Mouse (Mus musculus): ENCODE data around the gene Sdk1. TPM values are rescaled to one million over a fixed set of nuclear protein-coding genes. Genes with fewer than 3 reads are reported as not detected.

The Sdk1 gene
- total RNA-seq (2014; rRNA removed) (0.18 and 1.5 TPM in 2 replicates), polyA plus RNA-seq (2012; rRNA removed) (0.21 and 0.27 TPM in 2 replicates)

GRCm38 (mm10) chr5:141240841-141241543 lies at the start of gene Sdk1:
Gene Sdk1 (plus strand): TSS chr5:141241490.
- Histone ChIP-seq H3K9ac (ENCODE audit: low read depth, low read length) (peak within 1 kb of the TSS; percentile 91), H3K4me3 (ENCODE audit: insufficient read depth, low read depth, low read length) (peak within 1 kb of the TSS; percentile 93), H3K4me1 (ENCODE audit: control insufficient read depth, insufficient read depth, low read length) (0 out of 2 replicates have a peak, but pooled peaks cover 4% of the 10 kb centered on the region), H3K27me3 (ENCODE audit: control insufficient read depth, insufficient read depth, low read length) (peaks cover 13% of the 10 kb centered on the region), H3K36me3 (ENCODE audit: control insufficient read depth, insufficient read depth, low read length) (no peaks in the 10 kb centered on the region), H3K79me2 (ENCODE audit: control insufficient read depth, insufficient read depth, low read length) (no peaks in the 10 kb centered on the region), H3K27ac (replicated peaks; ENCODE audit: insufficient read depth, low read depth, low read length) (no peak within 1 kb of the TSS)
- peak; percentile 45 for DNase-seq (ENCODE audit: extremely low read depth, low read depth, low spot score)
- TF ChIP-seq CTCF (IDR thresholded peaks at IDR 0.05; ENCODE audit: low read depth, low read length) (peak; percentile 75), POLR2A (IDR thresholded peaks at IDR 0.05; ENCODE audit: extremely low read depth, insufficient read depth, low read length) (no peak)
- under 1% methylated on average over 76 of the region's 77 CpGs for WGBS

- Histone ChIP-seq H3K27me3 (ENCODE audit: control insufficient read depth, insufficient read depth, low read length) (no peaks in the 10 kb centered on the region), H3K79me2 (ENCODE audit: control insufficient read depth, insufficient read depth, low read length) (no peaks in the 10 kb centered on the region), H3K9ac (ENCODE audit: low read depth, low read length) (no peak overlapping the region), H3K36me3 (ENCODE audit: control insufficient read depth, insufficient read depth, low read length) (no peaks in the 10 kb centered on the region), H3K27ac (replicated peaks; ENCODE audit: insufficient read depth, low read depth, low read length) (no peak overlapping the region), H3K4me1 (ENCODE audit: control insufficient read depth, insufficient read depth, low read length) (no peaks in the 10 kb centered on the region), H3K4me3 (ENCODE audit: insufficient read depth, low read depth, low read length) (no peak overlapping the region)
- DNase-seq (ENCODE audit: extremely low read depth, low read depth, low spot score) = no peak
- TF ChIP-seq POLR2A (IDR thresholded peaks at IDR 0.05; ENCODE audit: extremely low read depth, insufficient read depth, low read length) (no peak), CTCF (IDR thresholded peaks at IDR 0.05; ENCODE audit: low read depth, low read length) (no peak)
- 65% methylated on average over 4 of the region's 4 CpGs for WGBS
These were observed 44.0 kb upstream of the Sdk1 start for GRCm38 (mm10) chr5:141197278-141197677.

GRCm38 (mm10) chr5:141202276-141203065 lies 38.8 kb upstream of the Sdk1 start:
- Histone ChIP-seq H3K27me3 (ENCODE audit: control insufficient read depth, insufficient read depth, low read length) (no peaks in the 10 kb centered on the region), H3K9ac (ENCODE audit: low read depth, low read length) (no peak overlapping the region), H3K36me3 (ENCODE audit: control insufficient read depth, insufficient read depth, low read length) (no peaks in the 10 kb centered on the region), H3K4me1 (ENCODE audit: control insufficient read depth, insufficient read depth, low read length) (no peaks in the 10 kb centered on the region), H3K27ac (replicated peaks; ENCODE audit: insufficient read depth, low read depth, low read length) (no peak overlapping the region), H3K79me2 (ENCODE audit: control insufficient read depth, insufficient read depth, low read length) (no peaks in the 10 kb centered on the region), H3K4me3 (ENCODE audit: insufficient read depth, low read depth, low read length) (no peak overlapping the region)
- TF ChIP-seq POLR2A (IDR thresholded peaks at IDR 0.05; ENCODE audit: extremely low read depth, insufficient read depth, low read length) = no peak
- TF ChIP-seq CTCF (IDR thresholded peaks at IDR 0.05; ENCODE audit: low read depth, low read length) = no peak
- 87% methylated on average over 11 of the region's 11 CpGs for WGBS
- DNase-seq (ENCODE audit: extremely low read depth, low read depth, low spot score) = no peak

DNA sequence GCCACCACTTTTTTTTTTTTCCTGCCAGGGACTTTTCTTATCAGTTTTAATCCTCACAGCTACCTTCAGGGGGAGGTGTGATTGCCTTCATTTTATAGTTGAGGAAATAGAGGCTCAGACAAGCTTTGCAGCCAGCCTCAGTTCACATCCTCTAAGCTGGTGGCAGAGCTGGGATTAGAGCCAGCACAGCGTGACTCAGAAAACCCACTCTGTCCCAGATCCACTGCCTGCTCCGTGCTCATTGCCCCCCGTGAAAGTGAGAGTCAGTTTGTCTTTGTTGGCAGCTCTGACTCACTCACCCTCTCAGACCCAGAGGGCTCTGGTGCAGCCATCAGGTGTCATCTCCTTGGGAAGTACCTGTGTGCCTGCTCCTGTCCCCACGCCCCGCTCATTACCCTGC lies 34.2 kb upstream of the Sdk1 start:
- no peak for DNase-seq (ENCODE audit: extremely low read depth, low read depth, low spot score)
- Histone ChIP-seq H3K4me3 (ENCODE audit: insufficient read depth, low read depth, low read length) (no peak overlapping the region), H3K4me1 (ENCODE audit: control insufficient read depth, insufficient read depth, low read length) (no peaks in the 10 kb centered on the region), H3K79me2 (ENCODE audit: control insufficient read depth, insufficient read depth, low read length) (no peaks in the 10 kb centered on the region), H3K36me3 (ENCODE audit: control insufficient read depth, insufficient read depth, low read length) (no peaks in the 10 kb centered on the region), H3K27me3 (ENCODE audit: control insufficient read depth, insufficient read depth, low read length) (no peaks in the 10 kb centered on the region), H3K9ac (ENCODE audit: low read depth, low read length) (no peak overlapping the region), H3K27ac (replicated peaks; ENCODE audit: insufficient read depth, low read depth, low read length) (no peak overlapping the region)
- 39% methylated on average over 5 of the region's 5 CpGs for WGBS
- TF ChIP-seq POLR2A (IDR thresholded peaks at IDR 0.05; ENCODE audit: extremely low read depth, insufficient read depth, low read length) (no peak), CTCF (IDR thresholded peaks at IDR 0.05; ENCODE audit: low read depth, low read length) (no peak)

GRCm38 (mm10) chr5:141225243-141225642 lies 16.0 kb upstream of the Sdk1 start:
- no peak for DNase-seq (ENCODE audit: extremely low read depth, low read depth, low spot score)
- Histone ChIP-seq H3K27ac (replicated peaks; ENCODE audit: insufficient read depth, low read depth, low read length) (no peak overlapping the region), H3K79me2 (ENCODE audit: control insufficient read depth, insufficient read depth, low read length) (no peaks in the 10 kb centered on the region), H3K27me3 (ENCODE audit: control insufficient read depth, insufficient read depth, low read length) (no peaks in the 10 kb centered on the region), H3K9ac (ENCODE audit: low read depth, low read length) (no peak overlapping the region), H3K36me3 (ENCODE audit: control insufficient read depth, insufficient read depth, low read length) (no peaks in the 10 kb centered on the region), H3K4me3 (ENCODE audit: insufficient read depth, low read depth, low read length) (no peak overlapping the region), H3K4me1 (ENCODE audit: control insufficient read depth, insufficient read depth, low read length) (no peaks in the 10 kb centered on the region)
- WGBS = 26% methylated on average over 3 of the region's 3 CpGs
- TF ChIP-seq POLR2A (IDR thresholded peaks at IDR 0.05; ENCODE audit: extremely low read depth, insufficient read depth, low read length) (no peak), CTCF (IDR thresholded peaks at IDR 0.05; ENCODE audit: low read depth, low read length) (no peak)
